Mouse (Mus musculus) cerebellum, adult 8-10 months (tissue): ENCODE measurements at regions not wholly inside any gene's neighbourhood (a gene's known extent, or its start where the extent isn't known, plus 50 kb on each side); places are given as distances from the start of the nearest gene placed in this dataset.

Experiments used
- DNase-seq: peaks from one replicate; pipeline ENCODE4 v3.0.0; 2022

DNA sequence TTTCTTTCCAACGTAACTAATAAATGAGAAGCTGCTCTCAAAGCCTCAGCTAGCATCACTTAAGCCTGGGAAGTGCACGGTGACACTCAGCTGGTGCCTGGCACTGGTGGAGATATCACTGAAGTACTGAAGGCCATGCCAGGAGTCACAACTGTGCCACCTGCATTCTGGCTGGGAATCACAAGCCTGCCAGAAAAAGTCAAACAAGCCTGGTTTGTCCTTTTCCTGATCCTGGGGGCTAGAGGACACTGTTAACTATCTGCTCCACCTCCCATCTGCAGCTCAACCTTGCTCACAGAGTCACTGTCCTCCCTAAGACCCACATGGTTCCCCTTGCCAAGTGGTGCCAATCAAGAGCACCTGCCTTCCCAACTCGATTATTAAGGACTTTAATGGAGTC, 135.2 kb upstream of the Car8 start:
- no peak for DNase-seq

DNA sequence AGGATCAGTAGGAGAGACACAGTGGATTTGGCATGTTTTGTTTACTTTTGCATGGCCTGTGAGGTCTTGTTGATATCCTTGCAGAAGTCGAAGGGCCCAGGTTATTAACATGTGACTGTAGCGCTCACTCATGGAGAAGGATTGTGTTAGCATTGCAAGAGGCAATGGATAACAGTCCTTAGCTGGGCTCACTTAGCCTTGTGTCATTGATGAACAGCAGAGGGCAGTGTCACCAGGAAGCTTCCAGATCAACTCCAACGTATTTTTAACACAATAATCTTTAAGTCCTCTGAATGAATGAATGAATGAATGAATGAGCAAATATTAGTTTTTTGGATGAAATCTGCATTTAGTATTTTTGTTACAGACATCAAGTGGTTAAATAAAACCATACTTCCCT, 133.2 kb upstream of the Car8 start:
- DNase-seq, result no peak

DNA sequence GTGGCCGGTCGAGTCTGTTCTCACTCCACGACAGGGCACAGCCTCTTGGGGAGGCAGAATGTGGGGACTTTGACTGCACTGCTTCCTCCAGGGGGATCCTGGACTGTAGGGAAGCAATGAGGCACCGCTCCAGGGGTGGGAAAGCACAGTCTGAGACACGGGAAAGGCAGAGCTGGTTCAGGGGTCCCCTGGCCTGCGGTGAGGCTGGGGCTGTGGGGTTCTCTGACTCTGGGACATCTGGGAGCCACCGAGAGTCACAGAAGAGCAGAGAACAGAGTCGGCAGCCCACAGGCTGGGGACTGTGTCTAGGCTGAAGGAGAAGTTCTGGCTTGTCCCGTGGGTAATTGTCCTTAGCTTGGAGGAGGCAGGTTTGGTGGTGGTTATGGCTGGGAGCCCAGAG, 131.9 kb upstream of the Car8 start:
- no peak for DNase-seq

DNA sequence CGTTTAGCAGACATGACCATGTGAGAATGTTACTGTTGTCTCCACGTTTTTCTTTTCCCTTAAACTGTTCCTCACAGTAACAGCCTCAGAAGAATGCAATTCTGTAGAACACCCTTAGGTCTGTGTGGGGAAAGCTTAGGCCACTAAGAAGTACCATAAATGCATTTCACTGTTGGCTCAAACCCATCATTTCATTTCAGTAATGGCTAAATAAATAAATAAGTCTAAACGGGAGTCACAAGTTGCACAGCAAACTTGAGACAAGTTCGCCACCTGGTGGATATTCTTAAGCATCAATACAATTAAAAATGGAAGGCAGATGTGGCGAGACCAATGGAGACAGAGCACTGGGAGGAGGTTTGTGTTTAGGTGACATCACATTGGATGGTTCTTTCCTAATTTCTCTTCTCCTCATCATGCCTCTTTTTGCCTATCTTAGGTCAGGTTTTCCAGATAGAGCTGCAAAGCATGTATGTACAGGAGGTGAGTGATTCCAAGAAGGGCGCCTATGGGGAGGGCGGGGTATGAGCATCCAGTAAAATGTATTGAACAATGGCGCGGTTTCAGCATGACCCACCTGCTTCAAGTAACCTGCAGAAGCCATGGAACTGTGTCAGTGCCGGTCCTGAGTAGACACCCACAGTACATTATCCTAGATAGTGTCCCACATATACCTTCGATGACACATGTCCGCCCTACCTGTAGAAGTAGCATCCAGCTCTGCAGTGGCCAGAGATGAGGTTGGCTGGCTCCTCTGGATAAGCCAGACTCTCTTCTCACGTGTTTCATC, 128.8 kb upstream of the Car8 start:
- DNase-seq, result no peak

DNA sequence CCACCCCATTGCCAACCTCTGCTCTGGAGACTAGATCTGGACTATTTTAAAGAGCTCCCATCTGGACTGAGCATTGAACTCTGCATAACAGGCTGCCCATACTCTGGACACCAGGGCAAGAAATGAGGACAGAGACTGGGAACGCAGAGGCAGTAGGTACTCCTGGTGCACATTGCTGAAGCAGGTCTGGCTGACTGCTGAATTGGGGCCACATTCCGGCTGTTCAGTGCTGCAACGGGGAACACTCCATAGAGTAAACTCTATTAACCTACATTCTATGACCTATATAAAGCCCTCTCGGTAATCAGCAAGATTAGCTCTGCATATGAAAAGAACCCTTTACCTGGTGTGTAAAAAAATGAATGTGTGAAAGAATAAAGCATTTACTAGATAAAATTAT, 128.1 kb upstream of the Car8 start:
- DNase-seq, result no peak

DNA sequence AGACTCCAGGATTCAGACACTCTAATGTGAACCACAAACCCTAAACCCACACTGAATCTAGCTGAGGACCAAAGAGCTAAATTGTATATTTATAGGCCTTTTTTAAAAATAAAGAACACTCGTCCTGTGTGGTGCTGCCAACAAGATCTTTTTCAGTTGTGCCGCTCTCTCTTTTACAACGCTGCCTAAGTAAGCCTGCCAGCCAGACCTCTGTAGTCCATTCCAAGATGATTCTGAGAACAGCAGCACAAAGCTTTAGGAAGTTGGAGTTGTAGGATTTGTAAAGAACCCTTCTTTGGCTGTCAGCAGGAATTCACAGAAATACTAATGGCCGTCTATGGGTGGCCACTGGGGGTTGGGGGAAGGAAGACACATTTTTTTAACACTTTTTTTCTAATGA, 123.6 kb upstream of the Car8 start:
- no peak for DNase-seq

DNA sequence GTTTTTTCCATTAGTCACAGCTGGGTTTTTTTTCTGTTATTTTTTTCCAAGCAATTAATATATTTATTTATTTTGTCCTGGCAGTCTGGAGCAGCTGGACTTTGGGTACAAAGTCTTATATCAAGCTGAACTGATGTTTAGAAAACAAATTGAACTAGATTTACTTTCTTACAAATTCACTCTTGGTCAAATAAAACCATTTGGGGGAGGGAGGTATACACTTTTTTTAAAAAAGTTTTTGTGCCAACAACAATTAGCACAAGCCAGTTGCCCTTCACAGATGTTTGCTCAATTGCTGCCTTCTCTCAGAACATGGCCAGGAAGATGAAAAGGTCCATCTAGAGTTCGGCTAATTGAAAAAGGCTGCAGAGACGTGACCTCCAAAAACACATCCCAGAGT, 123.1 kb upstream of the Car8 start:
- no peak for DNase-seq

DNA sequence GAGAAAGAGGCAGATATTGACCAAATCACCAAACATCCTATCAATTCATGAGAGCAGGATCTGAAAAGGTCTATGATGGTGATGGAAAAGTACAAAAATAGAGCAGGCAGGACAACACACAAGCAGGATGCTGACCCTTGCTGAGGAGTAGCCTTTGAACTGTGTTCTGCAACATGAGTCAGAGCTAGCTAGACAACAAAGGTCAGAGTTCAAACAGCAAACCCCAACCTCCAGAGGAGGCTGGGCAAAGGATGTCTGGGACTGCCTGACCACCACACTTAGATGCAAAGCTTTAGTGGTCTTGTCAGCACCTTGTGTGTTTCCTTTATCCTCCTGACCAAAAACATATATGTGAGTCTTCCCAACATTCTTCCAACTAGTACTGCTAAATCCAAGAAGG, 122.5 kb upstream of the Car8 start:
- no peak for DNase-seq

DNA sequence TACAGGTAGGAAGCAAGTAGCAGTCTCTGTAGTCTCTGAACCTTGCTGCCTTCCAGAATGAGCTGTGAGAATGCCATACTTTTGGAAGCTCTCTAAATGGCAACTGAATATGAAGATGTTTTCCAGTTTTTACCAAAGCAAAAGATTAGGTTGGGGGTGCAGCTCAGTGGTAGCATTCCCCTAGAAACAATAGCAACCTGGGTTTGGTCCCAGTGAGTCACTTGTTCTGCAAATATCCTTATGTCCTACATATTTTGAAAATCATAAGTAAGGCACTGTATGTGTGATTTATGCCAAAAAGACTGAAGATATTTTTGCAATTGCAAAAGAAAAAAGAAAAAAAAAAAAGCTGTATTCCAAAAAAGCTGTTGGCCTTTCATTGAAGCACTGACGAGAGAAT, 118.6 kb upstream of the Car8 start:
- DNase-seq, result no peak

DNA sequence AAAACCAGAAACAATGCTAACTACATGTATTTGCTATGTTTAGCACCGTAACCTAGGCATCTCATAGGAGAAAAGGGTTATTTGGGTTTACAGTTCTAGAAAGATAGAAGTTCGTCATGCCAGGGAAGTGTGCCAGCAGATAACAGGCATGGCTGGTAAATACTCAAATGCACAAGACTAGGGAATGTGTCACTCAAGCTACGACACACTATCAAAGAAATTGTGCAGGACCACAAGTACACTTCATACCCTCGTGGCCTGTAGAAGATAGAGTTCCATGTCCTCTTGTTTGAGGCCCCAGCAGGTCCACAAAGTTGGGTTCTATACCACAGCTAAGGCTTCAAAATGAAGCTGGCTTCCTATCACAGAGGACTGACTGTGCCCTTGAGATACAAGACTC, 103.1 kb upstream of the Car8 start:
- DNase-seq, result no peak

DNA sequence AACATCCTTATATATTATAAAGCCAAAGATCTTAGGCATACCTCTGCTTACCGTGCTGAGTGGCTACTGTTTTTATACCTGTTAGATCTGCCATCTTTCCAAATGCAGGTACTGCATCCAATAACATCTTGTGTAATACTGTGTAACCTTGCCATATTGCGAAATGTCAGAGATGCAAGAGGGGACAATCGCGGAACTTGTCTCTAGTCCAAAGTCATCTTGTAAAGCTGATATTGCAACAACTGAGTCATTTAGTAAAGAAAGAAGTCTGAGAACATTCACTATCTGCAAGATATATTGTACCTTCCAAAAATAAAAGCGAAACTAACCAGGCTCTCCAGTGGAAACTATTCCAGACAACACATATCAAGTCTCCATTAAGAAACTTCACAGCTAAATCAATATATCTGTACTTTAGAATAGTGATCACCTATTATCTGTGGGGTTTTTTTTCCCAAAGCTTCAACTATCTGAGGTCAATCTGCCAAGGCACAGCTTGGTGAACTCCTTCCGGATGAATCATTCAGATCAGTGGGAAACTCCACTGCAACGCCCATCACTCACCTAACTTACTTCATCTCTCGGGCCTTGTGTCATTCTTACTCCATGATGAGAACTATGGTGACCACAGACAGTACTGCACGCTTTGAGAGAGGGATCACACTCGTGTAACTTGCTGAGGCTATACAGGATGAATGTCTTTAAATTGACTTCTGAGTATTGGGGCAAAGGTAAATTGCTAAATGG, 70.6 kb upstream of the Car8 start:
- DNase-seq, result no peak

DNA sequence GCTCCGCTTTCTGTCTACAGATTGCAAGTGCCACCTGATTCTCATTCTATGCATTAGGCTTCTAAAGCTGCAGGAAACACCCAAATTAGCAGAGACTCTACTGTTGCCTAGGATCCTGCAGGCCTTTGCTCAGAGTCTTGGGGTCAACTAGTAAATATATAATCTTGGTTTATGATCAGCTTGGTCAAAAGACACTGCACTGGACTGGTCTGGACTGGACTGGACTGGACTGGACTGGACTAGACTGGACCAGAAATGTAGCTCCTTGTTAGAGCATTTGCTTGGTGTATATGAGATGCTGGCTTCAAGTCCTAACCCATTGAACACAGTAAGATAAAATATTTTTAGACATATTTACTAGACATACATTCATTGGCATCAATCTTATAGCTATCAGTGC, 53.7 kb upstream of the Car8 start:
- no peak for DNase-seq

DNA sequence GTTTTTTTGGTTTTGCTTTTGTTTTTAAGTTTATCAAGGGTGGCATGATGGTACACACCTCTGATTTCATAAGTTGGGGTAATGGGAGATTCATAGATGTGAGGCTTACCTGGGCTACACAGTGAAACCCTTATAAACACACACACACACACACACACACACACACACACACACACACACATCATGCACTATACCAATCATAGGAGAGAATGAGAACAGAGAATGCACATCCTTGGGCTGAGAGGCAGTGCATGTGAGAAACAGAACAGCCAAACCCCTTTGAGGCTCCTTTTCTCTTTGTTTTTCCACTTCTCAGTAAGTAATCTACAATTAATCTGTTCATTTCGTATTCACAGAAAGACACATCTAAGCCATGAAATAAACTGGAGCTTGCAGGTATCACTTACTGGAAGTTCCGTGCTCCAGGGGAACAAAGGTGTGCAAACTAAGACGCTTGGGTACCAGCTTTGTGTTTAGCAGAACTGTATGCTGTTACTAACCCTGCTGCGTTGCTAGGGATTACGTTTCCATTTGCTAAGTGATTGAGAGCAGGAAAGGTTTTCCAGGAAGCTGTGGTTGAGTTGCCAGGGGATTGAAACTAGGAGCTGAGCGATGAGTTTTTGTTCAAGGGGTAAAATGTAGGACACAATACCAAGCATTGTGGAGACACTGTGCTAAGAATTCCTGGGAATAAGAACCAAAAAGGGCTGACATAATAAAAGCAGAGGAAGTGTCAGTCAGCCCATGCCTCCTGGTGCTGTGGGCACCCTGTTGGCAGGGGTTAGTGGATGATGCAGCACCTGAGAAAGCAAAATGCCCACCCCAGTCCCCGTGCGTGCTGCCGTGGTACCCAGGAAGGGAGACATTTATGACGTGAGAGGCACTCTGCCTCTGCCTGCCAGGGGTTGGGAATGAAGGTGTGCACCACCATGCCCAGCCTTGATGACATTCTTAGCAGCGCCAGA, 53.0 kb upstream of the Car8 start:
- DNase-seq, result no peak

DNA sequence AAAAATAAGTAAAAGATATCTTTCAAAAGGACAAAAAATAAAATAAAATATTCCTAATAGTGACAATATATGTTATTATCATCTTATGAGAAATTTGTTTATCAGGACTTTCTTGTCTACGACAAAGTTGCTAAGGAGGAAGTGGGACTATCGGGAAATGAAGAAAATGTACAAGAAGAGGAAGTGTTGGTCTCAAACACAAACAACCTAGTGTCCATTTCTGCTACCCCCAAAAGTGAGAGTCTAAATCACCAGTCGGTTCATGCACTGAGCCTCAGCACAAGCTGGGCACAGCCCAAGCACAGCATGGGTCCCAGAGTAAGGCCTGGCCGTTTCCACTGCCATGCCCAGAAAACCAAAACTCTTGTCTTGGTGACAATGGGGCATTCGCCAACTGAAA, 51.1 kb upstream of the Car8 start:
- DNase-seq, result no peak
